In genomic region chr19:41101390-41101789, GRCm38 (mm10) we compare ENCODE assay signal across 8 mouse cellular contexts. TPM values are rescaled to one million over a fixed set of nuclear protein-coding genes. Genes with fewer than 3 reads are reported as not detected.
DNase-seq lines count a peak whose midpoint lies in the region; ATAC-seq and TF ChIP-seq lines count a peak whose summit lies in the region.

No protein-coding gene starts in this region.

- WGBS in forebrain, embryonic 15.5 days = 48% methylated on average over 8 of the region's 8 CpGs
- WGBS in forebrain, embryonic 11.5 days = 85% methylated on average over 8 of the region's 8 CpGs

- H3K4me3 ChIP-seq in forebrain, embryonic 15.5 days = no peak overlapping the region
- H3K4me3 ChIP-seq in forebrain, embryonic 11.5 days (ENCODE audit: low read depth, low read length) = no peak overlapping the region
- no peak overlapping the region for H3K4me3 ChIP-seq in layer of hippocampus, adult 2 months

- no peak overlapping the region for H3K9ac ChIP-seq in forebrain, embryonic 15.5 days (replicated peaks)
- H3K9ac ChIP-seq in forebrain, embryonic 11.5 days (ENCODE audit: low read length) = no peak overlapping the region

- H3K27me3 ChIP-seq in forebrain, embryonic 15.5 days = peaks cover 10% of the 10 kb centered on the region; the same call in 1 of the 2 replicates
- peaks cover 8% of the 10 kb centered on the region for H3K27me3 ChIP-seq in forebrain, embryonic 11.5 days (ENCODE audit: control insufficient read depth, insufficient read depth, low read length)

- no peaks in the 10 kb centered on the region for H3K9me3 ChIP-seq in forebrain, embryonic 15.5 days
- no peaks in the 10 kb centered on the region for H3K9me3 ChIP-seq in forebrain, embryonic 11.5 days (ENCODE audit: control insufficient read depth, low read length)

- H3K27ac ChIP-seq in forebrain, embryonic 15.5 days (replicated peaks) = peak overlapping the region; percentile 70
- H3K27ac ChIP-seq in forebrain, embryonic 11.5 days (ENCODE audit: low read depth, low read length) = no peak overlapping the region
- H3K27ac ChIP-seq in layer of hippocampus, adult 2 months = no peak overlapping the region

- H3K36me3 ChIP-seq in forebrain, embryonic 15.5 days = no peaks in the 10 kb centered on the region
- no peaks in the 10 kb centered on the region for H3K36me3 ChIP-seq in forebrain, embryonic 11.5 days (ENCODE audit: control insufficient read depth, insufficient read depth, low read length)

- H3K4me2 ChIP-seq in forebrain, embryonic 15.5 days (replicated peaks) = no peak overlapping the region
- H3K4me2 ChIP-seq in forebrain, embryonic 11.5 days (ENCODE audit: low read depth, low read length, severe bottlenecking) = no peak overlapping the region

- ATAC-seq in forebrain, embryonic 15.5 days (replicated peaks) = peak; percentile 92
- no peak for ATAC-seq in forebrain, embryonic 11.5 days (replicated peaks; ENCODE audit: low FRiP score)

- no peak for DNase-seq in forebrain, embryonic 11.5 days (ENCODE audit: low spot score)
- peak; percentile 80 for DNase-seq in adrenal gland, postnatal 10 days
- DNase-seq in frontal cortex, adult 2 months (ENCODE audit: extremely low spot score in 1 of 2, low spot score in 1 of 2) = peak; percentile 37 to 78
- DNase-seq in layer of hippocampus, adult 2 months (ENCODE audit: low spot score in 2 of 2) = peak; percentile 73 to 80
- peak; percentile 33 for DNase-seq in ovary, postnatal 14 days (ENCODE audit: low spot score)
- DNase-seq in natural killer cell, adult 2 months (ENCODE audit: low spot score in 2 of 2) = no peak
- DNase-seq in thymus, postnatal 4 days = no peak

- TF ChIP-seq CTCF in layer of hippocampus, adult 2 months (conservative IDR thresholded peaks at IDR 0.05) = no peak

- peaks cover 13% of the 10 kb centered on the region for H3K4me1 ChIP-seq in forebrain, embryonic 15.5 days
- H3K4me1 ChIP-seq in forebrain, embryonic 11.5 days (replicated peaks; ENCODE audit: control insufficient read depth, insufficient read depth, low read length) = no peaks in the 10 kb centered on the region

RNA-seq across cellular contexts. Expression of gene Opalin, which starts 24.5 kb away (rescaled TPM):
- polyA plus RNA-seq in forebrain, embryonic 15.5 days (2015; fragmentation: Nextera tagmentation; extraction: Ambion mirVana) = not detected in 2 replicates
- polyA plus RNA-seq in forebrain, embryonic 11.5 days (2014; fragmentation: Nextera tagmentation; extraction: Ambion mirVana) = not detected in 2 replicates
- not detected for total RNA-seq in adrenal gland, postnatal 10 days (2021)
- 17.0 and 19.5 TPM in 2 replicates for polyA plus RNA-seq in frontal cortex, adult 2 months (2012; rRNA removed)
- total RNA-seq in layer of hippocampus, adult 2 months (2021) = 10 to 100 TPM in 1 of 2 experiments, 1 to 10 TPM in 1; 8.8 to 10.8 TPM

Comparison
In these comparisons a context has a peak if more than half of its experiments do, and no peak if none do; other contexts are left out.
1. DNase-seq: peak in adrenal gland, postnatal 10 days (single experiment), frontal cortex, adult 2 months (2 of 2), layer of hippocampus, adult 2 months (2 of 2) and ovary, postnatal 14 days (single experiment); none in forebrain, embryonic 11.5 days (single experiment), natural killer cell, adult 2 months (0 of 2) and thymus, postnatal 4 days (single experiment).
2. RNA of gene Opalin, which starts 24.5 kb away (polyA plus RNA-seq): 17.0 to 19.5 TPM in frontal cortex, adult 2 months; not detected in forebrain, embryonic 15.5 days and not detected in forebrain, embryonic 11.5 days; every median in the first group is over 10 times any median in the second.